Mouse (Mus musculus): ENCODE data around the gene Hoxd13.

DNA sequence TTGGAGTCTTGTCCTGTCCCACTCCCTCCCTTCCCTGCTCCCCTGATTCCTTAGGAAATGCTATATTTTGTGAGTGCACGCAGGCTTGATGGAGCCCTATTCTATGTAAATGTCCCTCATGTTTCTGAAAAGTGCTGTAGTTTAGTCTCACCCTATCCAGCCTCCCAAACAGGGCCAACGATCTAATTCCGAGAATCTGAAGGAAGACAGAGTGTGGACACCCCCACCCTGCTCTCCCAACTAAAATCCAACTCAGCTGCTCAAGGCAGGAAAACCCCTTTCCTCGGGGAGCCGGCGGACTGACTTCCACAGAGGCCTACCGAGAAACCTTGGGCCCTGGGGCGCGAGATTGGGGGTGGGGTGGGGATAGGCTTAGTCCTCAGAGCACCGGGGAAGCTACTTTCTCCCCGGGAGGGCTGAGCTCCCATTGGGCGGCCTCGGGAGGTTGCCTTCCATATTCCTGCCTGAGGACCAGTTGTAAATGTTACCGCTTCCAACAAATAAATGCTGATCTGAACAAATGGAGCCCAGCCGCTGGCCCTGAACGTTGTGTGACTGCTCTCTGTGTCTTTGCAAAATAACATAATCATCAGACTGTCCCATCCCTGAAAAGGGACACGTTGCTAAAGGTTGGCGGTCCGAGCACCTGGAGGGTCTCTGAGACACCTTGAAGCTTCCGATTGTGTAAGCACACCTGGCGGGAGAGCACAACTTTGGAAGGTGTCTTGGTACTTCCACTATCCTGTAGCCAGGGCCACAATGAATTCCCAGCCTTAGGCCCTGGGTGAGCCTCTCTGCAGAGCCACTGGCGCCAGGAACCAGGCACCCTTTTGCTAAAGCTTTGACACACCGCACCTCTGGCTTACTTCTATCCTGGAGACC is 31.8 kb downstream of the Hoxd13 start:
- no peak for TF ChIP-seq POLR2A (IDR thresholded peaks at IDR 0.05; ENCODE audit: control insufficient read depth, extremely low read depth, insufficient read depth, low read length, poor library complexity)
- no peak for TF ChIP-seq CTCF (IDR thresholded peaks at IDR 0.05; ENCODE audit: borderline replicate concordance, control insufficient read depth, extremely low read depth, insufficient read depth, low read length, poor library complexity)
